Mouse (Mus musculus) CD4-positive, CD25-positive, alpha-beta regulatory T cell, adult 4 months (primary cell): Measurements from ENCODE around the gene Gm11027. TPM values are rescaled to one million over a fixed set of nuclear protein-coding genes. Genes with fewer than 3 reads are reported as not detected.

Experiments used
- ATAC-seq: one replicate; pipeline ENCODE4 v1.8.0; 2017
- polyA plus RNA-seq, 2 experiments: library from polyadenylated mRNA; unstranded; fragments of 100-300 nt; shearing (Covaris generic); gene quantifications; one replicate each; pipeline ENCODE4 v1.2.1; 2017

Gene Gm11027
- polyA plus RNA-seq, 2 experiments from 2014 or later = not detected

DNA sequence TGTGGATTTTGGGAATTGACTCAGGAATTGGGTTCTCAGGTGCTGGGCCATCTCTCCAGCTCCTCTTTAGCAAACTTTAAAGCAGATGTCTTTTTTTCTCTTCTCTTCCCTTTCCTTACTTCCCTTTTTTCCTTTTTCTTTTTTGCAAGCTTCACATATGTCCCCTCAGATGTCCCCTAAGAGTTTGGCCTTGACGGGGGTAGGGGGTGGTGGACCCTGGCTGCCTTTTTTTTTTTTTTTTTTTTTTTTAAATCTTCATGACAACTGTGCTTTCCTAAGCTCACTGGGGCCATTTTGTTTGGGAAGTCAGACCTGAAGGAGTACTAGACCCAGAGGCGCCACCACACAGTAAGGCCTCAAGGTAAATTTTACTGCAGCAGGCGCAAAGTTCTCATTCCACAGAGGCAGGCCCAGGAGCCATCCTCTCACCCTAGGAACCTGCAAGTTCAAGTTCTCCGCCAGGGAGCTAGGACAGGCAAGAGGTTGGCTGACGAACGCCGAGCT lies 5.0 kb downstream of the Gm11027 start:
- no peak for ATAC-seq

DNA sequence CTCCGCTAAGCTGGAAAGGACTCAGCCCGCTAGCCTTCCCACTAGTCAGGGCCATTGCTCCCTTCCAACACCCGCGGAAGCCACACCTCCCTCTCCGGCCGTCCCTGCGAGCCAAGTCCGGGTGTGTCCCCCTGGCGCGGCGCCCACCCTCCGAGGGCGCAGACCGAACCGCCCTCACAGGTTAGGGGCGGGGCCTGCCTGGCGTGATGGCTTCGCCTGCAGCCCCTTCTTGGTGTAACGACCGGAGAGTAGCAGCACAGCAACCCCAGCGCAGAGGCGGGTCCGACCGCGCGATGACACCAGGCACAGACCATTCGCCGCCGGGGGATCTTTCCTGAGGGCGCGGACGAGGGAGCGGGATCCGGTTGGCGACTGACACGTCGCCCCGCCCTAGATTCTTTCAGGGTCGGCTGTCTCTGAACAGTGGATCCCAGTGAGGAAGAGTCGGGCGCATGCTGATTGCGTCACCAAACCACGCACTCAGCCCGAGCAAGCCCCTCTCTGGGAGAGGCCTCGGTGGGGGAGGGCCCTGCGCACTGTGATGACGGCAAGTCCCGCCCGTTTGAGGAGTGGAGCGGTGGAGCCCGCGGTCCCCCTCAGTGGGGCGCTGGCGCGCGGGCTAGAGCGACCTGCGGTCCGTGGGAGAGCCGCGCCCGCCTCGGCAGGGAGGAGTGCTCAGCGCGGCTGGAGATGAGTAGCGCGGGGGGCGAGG lies 5.6 kb downstream of the Gm11027 start, which contains the start of gene Esyt2:
TSS of gene Esyt2 (plus strand) at position 544 of the 712 bp plus-strand sequence.
- peak; percentile 85 for ATAC-seq

DNA sequence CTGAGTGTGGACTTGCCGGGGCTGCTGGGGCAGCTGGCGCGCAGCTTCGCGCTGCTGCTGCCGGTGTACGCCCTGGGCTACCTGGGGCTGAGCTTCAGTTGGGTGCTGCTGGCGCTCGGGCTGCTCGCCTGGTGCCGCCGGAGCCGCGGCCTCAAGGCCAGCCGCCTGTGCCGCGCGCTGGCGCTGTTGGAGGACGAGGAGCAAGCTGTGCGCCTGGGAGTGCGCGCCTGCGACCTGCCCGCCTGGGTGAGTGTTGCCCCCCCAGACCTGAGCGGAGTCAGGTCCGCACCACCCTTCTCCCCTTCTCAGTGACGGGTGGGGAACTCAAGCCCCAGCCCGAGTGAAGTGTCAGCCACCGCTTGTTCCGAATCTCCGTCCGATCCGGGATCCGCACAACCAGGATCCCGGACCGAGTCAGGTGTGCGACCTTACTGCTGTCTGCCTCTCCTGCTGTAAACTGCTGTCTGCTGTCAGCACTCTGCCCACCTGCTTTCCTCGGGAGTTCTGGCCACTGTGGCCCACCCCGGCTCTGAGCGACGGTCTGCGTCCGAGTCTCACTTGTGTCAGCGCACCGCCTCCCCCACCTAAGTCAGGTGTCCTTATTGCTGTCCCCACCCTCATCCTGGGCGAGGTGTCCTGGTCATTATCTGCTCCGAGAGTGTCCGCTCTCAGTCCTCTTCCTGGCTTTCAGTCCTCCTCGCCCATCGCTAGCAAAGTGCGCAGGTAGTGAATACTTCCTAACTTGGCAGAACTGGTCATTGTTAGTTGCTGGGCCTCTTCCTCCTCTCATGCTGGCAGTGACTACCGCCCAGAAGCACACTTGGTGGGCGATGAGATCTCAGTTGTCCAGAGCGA lies 6.5 kb downstream of the Gm11027 start:
- peak; percentile 25 for ATAC-seq

DNA sequence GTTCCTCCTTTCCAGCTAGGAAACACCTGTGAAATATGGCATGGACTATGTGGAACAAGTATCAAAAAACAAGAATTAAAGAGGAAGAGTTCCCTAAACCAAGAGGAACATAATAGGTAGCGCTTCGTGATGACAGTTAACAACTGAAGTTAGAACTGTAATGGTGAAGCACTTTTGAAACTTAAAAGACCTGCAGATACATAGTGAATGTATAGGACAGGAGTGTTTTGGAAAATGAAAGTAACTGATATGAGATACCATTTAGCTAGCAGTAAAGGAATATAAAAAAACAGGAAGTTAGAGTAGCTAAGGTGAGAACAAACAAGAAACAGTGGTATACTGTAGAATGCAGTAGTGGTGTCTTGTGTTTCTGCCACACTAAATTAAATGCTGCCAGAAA lies 7.7 kb downstream of the Gm11027 start:
- ATAC-seq = peak; percentile 38

DNA sequence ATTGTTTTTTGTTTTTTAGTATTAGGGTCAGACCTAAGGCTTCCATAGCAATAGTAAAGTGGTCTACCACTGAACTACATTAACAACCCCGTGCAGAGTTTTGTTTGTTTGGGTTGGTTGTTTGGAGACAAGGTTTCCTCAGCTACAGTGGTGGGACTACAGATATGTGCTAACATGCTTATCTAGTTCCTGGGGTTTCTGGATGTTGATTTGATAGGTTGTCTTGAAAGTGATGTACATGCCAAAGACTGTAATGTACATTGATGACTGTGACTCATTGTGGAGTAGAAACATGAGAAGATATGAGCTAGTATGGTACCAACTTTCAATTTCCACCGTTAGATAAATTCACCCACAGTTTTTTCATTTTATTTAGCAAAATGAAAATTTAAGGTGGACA lies 8.3 kb downstream of the Gm11027 start:
- ATAC-seq = no peak

DNA sequence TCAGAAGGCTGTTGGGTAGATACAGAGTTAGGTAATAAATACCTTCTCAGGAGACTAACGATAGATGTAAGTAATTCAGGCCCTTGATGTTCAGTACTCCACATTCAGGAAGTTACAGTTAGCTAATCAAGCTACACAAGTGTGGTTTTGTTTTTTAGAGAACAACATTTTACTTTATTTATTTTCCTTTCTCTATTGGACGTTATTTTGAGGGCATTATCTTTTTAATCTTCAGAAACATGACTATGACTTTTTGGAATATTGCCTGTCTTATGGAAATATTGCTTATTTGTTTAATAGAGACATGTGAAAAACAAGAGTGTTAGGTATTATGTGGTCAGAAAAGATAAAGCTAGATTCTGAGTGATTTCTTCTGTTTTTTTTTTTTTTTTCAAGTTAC lies 18.0 kb downstream of the Gm11027 start:
- ATAC-seq = peak; percentile 62

DNA sequence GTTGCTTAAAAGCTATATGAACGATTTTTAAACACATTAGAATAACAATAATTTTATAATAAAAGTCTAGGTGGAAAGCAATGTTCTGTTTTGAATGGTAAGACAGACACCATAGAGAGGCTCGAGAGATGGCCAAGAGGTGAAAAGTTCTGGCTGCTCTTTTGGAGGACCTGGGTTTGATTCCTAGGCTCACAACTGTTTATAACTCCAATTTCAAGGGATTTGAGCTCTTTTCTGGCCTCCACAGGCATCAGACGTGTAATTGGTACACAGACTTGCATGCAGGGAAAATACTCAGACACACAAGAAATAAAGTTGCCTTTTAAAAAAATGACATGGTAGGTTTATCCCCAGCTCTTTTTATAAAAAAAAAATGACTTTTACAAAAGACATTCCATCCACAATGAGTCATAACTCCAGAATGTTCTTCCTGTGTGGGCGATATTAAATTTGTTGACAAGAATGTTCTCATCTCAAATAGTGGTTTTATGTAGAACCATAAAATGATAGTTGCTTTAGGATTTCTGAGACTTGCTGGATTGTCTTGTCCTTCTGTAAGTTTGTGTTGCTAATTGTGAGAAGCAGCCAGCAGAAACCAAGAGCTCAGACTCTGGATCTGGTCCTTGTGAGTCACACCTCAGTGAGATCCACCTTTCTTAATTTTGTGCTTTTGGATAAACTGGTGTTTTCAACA lies 18.6 kb downstream of the Gm11027 start:
- peak; percentile 53 for ATAC-seq

DNA sequence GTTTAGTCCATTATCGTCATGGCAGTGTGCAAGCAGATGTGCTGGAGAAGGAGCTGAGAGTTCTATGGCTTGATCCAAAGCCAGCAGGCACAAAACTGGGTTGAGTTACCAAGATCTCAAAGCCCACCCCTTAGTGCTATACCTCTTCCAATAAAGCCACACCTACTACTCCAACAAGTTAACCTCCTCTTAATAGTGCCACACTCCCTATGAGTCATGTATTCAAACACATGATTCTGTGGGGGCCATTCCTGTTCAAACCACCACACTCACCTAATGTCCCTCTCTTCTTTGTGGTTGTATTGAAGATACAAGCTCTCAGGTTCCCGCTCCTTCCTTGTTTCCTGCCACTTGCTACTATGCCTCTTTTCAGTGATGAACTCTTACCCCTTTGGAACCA lies 24.7 kb downstream of the Gm11027 start:
- peak; percentile 37 for ATAC-seq

DNA sequence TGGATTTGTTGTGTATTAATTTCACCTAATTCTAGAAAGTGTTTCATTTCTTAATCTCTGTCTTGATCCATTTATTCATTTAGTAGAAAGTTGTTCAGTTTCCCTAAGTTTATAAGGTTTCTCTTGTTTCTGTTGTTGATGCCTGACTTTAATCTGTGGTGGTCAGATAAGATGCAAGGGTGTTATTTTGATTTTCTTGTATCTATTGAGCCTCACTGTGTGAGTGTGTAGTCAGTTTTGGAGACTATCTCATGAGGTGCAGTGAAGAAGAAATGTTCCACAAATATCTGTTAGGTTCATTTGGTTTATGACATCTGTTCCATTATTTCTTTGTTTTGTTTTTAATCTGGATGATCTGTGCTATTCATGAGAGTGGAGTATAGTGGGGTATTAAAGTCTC lies 27.0 kb downstream of the Gm11027 start:
- ATAC-seq = no peak

DNA sequence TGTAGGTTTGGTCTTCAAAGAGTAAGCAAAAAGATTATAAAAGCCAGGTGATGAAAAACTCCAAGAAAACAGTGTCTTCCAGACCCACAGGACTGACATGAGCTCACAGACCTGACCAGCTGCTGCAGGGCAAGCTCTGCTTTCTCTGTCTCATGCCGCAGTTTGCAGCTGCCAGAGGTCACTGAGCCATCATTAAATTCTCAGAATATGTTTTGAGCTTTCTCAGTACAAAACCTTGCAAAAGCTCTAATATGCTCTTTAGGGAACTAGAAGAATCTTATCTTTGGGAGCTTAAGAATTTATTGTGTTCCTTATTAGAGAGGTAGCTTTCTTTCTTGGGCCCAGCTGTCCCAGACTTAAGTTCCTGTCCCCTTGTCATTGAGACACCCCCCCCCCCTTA lies 30.9 kb downstream of the Gm11027 start:
- no peak for ATAC-seq

DNA sequence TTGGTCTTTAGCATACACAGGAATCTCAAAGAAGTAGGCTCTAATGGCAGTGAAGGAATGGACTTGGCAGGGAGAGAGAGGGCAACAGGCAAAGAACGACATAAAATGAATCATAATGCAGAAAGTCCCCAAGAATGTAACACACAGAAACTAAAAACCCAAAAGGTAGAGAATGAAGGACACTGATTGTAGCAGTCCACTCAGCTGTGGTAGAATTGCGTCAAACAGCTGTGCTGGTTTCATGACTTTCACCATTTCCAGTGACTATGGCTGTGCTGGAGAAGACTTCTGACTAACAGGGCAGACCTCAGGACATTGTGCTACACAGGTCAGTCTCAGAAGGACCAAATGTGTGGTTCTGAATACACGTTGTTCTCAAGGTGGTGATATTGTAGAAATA lies 32.7 kb downstream of the Gm11027 start:
- ATAC-seq = no peak

DNA sequence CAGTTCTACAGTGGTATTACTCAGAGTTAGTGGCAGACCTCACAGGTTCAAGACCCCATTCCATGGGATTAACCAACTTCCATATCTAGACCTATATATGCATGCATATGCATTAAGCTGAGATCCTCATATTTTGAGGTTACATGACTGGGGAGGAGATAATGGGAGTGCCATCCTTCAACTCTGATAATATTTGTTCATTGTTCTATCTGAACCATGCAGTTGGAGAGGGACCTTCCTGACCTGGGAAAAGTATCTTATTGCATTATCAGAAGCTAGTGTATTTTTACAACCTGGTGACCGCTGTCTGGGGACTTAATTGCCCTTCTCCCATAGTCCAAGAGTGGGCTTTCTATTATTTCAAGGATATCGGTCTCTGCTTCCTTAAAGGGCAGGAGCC lies 33.4 kb downstream of the Gm11027 start:
- ATAC-seq = no peak

DNA sequence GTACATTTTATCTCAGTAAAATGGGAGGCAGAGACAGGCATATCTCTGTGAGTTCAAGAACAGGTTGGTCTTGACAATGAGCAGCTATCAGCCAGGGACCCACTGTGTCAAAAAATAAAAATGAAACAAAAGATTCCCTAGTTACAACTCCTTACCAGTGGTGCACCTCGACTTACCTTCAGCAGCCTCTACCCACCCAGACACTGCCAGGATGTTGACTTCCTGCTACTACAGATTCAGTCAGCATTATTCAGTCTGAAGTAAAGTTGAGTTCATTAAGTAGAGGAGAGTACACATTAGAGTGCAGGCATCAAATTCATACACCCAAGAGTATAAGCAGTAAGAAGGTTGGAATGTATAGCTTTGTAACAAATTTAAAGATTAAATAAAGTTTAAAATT lies 38.6 kb downstream of the Gm11027 start:
- ATAC-seq = peak; percentile 67

DNA sequence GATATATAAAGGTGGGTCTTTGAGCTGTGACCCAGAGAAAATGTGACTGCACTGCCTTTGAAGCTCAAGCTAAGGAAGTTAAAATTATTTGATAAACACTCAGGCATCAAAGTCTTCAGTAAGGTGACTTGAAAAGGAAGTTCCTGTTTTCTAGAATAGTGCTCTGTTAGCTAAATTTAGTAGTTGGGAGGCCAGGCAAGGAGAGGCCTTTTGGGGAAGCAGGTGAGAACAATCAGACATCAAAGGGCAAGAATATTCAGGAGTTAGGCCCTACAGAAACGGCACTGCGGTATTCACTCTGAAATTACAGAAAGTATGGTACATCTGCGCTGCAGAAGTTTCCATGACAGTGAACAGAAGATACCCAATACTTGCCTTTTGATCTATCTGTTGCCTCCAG lies 40.3 kb downstream of the Gm11027 start:
- peak; percentile 73 for ATAC-seq

DNA sequence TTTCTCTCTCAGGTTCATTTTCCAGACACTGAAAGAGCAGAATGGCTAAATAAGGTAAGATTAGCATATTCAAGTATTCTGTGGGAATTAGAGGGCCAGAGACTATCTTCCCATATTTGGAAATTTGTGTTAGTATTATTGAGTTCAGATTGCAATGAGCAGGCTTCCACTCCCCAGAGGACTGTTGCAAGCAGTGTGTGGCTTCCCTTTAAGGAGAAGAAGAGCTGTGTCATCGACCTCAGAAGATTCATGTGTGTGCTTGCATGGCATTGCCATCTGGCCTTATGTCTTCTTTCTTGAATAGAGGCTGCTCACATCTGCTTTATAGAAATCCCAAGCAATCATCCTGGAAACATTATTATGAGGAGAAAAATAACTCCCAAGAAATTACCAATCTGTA lies 42.6 kb downstream of the Gm11027 start:
- no peak for ATAC-seq

Other genes starting within 250 kb of the Gm11027 start
- gene Zfp386, start 227.7 kb upstream of the Gm11027 start, polyA plus RNA-seq = 10 to 100 TPM; 47.8 to 49.0 TPM
- gene Vipr2, start 197.7 kb upstream of the Gm11027 start, polyA plus RNA-seq = under 1 TPM; 0.19 to 0.86 TPM
- gene Wdr60, start 12.4 kb upstream of the Gm11027 start, polyA plus RNA-seq = 1 to 10 TPM; 1.2 to 2.4 TPM
- 10 to 100 TPM; 45.0 to 63.7 TPM for gene Esyt2, start 5.8 kb downstream of the Gm11027 start, polyA plus RNA-seq
- 1 to 10 TPM; 7.1 to 8.4 TPM for gene Ncapg2, start 130.0 kb downstream of the Gm11027 start, polyA plus RNA-seq
- gene Ptprn2, start 210.3 kb downstream of the Gm11027 start, polyA plus RNA-seq = not detected